Mouse (Mus musculus): ENCODE measurements at regions not wholly inside any gene's neighbourhood (a gene's known extent, or its start where the extent isn't known, plus 50 kb on each side); places are given as distances from the start of the nearest gene placed in this dataset.

- TF ChIP-seq CTCF (IDR thresholded peaks at IDR 0.05; ENCODE audit: low read depth) (no peak), EP300 (optimal IDR thresholded peaks at IDR 0.05) (no peak)
Observed at GRCm38 (mm10) chr10:35620853-35621252, 90.8 kb downstream of the Amd2 start.

Data from stomach, postnatal 0 days (tissue).